Mouse (Mus musculus): ENCODE measurements at regions not wholly inside any gene's neighbourhood (a gene's known extent, or its start where the extent isn't known, plus 50 kb on each side); places are given as distances from the start of the nearest gene placed in this dataset.

GRCm38 (mm10) chr12:36748345-36748744, 360.0 kb upstream of the Meox2 start:
- DNase-seq (ENCODE audit: low spot score): no peak

GRCm38 (mm10) chr12:36765315-36766058, 342.9 kb upstream of the Meox2 start:
- no peak for DNase-seq (ENCODE audit: low spot score)

- DNase-seq (ENCODE audit: low spot score): no peak
Observed at GRCm38 (mm10) chr12:36766167-36766566, 342.2 kb upstream of the Meox2 start.

- no peak for DNase-seq (ENCODE audit: low spot score)
Observed at GRCm38 (mm10) chr12:36780761-36781160, 327.6 kb upstream of the Meox2 start.

GRCm38 (mm10) chr12:36790866-36791265, 317.5 kb upstream of the Meox2 start:
- no peak for DNase-seq (ENCODE audit: low spot score)

GRCm38 (mm10) chr12:36791430-36791829, 316.9 kb upstream of the Meox2 start:
- DNase-seq (ENCODE audit: low spot score): no peak

- no peak for DNase-seq (ENCODE audit: low spot score)
Observed at GRCm38 (mm10) chr12:36792205-36792604, 316.1 kb upstream of the Meox2 start.

- no peak for DNase-seq (ENCODE audit: low spot score)
Observed at GRCm38 (mm10) chr12:36793799-36794198, 314.5 kb upstream of the Meox2 start.

GRCm38 (mm10) chr12:36796201-36796600, 312.1 kb upstream of the Meox2 start:
- DNase-seq (ENCODE audit: low spot score): no peak

- DNase-seq (ENCODE audit: low spot score): no peak
Observed at GRCm38 (mm10) chr12:36817938-36818337, 290.4 kb upstream of the Meox2 start.

- no peak for DNase-seq (ENCODE audit: low spot score)
Observed at GRCm38 (mm10) chr12:36818852-36819251, 289.5 kb upstream of the Meox2 start.

- DNase-seq (ENCODE audit: low spot score): no peak
Observed at GRCm38 (mm10) chr12:36826766-36827165, 281.6 kb upstream of the Meox2 start.

- DNase-seq (ENCODE audit: low spot score): no peak
Observed at GRCm38 (mm10) chr12:36831307-36831997, 276.9 kb upstream of the Meox2 start.

GRCm38 (mm10) chr12:36842957-36843356, 265.4 kb upstream of the Meox2 start:
- DNase-seq (ENCODE audit: low spot score): no peak

- no peak for DNase-seq (ENCODE audit: low spot score)
Observed at GRCm38 (mm10) chr12:36845130-36845529, 263.2 kb upstream of the Meox2 start.

- DNase-seq (ENCODE audit: low spot score): no peak
Observed at GRCm38 (mm10) chr12:36849086-36849485, 259.3 kb upstream of the Meox2 start.

- no peak for DNase-seq (ENCODE audit: low spot score)
Observed at GRCm38 (mm10) chr12:36863113-36863512, 245.2 kb upstream of the Meox2 start.

- no peak for DNase-seq (ENCODE audit: low spot score)
Observed at GRCm38 (mm10) chr12:36880724-36881123, 227.6 kb upstream of the Meox2 start.

GRCm38 (mm10) chr12:36913364-36913763, 195.0 kb upstream of the Meox2 start:
- no peak for DNase-seq (ENCODE audit: low spot score)

- no peak for DNase-seq (ENCODE audit: low spot score)
Observed at GRCm38 (mm10) chr12:36917576-36918106, 190.7 kb upstream of the Meox2 start.

- no peak for DNase-seq (ENCODE audit: low spot score)
Observed at GRCm38 (mm10) chr12:36918294-36918876, 190.0 kb upstream of the Meox2 start.

GRCm38 (mm10) chr12:36923558-36923957, 184.8 kb upstream of the Meox2 start:
- no peak for DNase-seq (ENCODE audit: low spot score)

GRCm38 (mm10) chr12:36926225-36926624, 182.1 kb upstream of the Meox2 start:
- DNase-seq (ENCODE audit: low spot score): no peak

Data from urinary bladder, postnatal 14 days (tissue).